Mouse (Mus musculus): Measurements from ENCODE around the gene Ap1s1.

Ap1s1 gene

GRCm38 (mm10) chr5:137062601-137063000 is 16.7 kb upstream of the Ap1s1 start:
- DNase-seq = no peak

DNA sequence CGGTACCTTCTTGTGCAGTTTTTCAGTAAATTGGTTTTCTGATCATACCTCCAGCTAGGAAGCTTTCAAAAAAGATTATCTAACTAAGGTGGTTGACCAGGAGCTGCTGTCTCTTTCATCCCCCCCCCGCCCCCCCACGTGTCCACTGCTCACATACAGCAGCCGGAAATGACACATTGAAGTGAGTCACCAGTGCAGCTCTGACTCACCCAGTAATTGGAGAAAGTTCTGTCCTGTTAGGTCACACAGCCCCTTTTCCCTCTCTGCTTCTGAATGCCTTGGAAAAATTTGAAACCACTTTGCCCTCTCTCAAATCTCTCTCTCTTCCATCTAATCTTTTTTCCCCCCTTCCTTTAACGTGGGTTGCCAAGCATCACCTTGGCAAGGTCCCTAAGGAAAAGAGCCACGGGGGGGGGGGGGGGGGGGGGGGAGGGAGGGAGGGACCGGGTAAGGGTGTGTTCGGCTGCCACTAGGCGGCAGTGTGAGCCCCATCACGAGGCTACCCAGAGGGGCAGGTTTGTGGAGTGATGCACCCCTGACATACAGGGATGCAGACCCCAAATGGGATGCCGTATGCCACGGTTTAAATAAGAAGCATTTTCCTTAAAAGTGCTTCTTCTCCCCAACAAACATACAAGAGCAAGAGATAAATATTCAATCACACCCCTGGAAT is 16.0 kb upstream of the Ap1s1 start:
- peak; percentile 43 to 86 for DNase-seq

- DNase-seq = no peak
These were observed 8.9 kb upstream of the Ap1s1 start for GRCm38 (mm10) chr5:137054873-137055272.

GRCm38 (mm10) chr5:137054299-137054698 is 8.4 kb upstream of the Ap1s1 start:
- no peak for DNase-seq

DNA sequence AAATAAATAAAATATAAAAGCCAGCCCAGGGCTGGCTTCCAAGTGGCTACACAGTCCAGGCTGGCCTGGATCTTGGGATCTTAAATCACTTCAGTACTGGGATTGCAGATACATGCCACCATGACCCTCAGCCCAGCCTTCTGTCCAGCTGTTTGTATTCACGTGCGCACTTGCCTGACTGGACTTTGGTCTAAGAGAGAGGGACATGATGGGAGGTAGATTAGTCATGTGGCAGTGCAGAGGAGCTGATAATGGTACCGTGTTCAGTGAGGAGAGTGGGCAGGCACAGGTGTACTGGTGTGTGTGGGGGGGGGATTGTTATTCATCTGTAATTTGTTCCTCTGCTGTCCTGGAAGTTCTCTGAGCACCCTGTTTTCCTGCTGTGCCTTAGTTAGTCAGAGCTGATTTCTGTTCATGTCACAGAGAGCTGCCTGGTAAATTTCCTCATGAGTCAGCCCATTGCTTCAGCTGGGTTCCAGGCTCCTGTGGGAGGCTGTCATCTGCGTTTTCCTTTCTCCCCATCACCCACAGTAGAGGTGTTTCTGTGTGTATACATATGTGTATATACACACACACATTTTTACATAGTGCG is 6.1 kb upstream of the Ap1s1 start:
- peak; percentile 30 to 33 for DNase-seq

- peak in 1 of 2 experiments; percentile 53 for DNase-seq
These were observed 5.2 kb upstream of the Ap1s1 start for GRCm38 (mm10) chr5:137051125-137051524.

GRCm38 (mm10) chr5:137046991-137047390 is 1.1 kb upstream of the Ap1s1 start:
- no peak for DNase-seq

GRCm38 (mm10) chr5:137046324-137046718 is 386 bp upstream of the Ap1s1 start:
- DNase-seq = no peak

- no peak for DNase-seq
These were observed 1.9 kb downstream of the Ap1s1 start for GRCm38 (mm10) chr5:137043997-137044396.

DNA sequence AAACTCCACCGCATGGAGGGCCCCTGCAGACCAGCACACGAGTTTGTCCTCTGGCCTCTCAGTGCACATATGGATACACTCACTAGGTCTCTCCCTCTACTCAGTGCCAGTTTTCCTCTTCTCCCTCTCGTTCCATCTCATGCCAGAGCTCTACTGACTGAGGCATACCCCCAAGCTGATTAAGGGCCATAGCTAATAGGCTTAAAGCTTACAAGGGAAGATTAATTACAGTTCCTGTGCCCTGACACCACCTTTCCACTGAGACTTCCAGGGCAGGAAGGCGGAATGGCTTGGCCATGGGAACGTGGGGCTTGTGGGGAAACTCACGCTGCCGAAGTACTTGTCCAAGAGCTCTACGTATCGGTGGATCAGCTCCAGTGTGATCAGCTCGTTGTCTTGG is 4.5 kb downstream of the Ap1s1 start:
- no peak for DNase-seq

DNA sequence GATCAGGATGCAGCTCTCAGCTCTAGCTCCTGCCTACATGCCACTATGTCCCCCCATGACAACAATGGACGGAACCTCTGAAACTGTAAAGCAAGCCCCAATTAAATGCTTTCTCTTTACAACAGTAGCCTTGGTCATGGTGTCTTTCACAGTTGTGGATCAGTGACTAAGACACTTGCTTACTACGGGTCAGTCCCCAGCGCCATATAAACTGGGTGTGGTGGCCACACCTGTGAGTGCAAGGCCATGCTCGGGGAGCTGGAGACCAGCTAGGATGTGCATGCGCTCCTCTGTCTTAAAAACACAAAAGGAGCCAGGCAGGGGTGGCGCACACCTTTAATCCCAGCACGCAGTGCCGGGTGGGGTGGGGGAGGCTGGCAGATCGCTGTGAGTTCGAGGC is 6.5 kb downstream of the Ap1s1 start:
- DNase-seq = no peak

GRCm38 (mm10) chr5:137036211-137036610 is 9.7 kb downstream of the Ap1s1 start:
- no peak for DNase-seq

- DNase-seq = peak; percentile 92 to 97
These were observed 13.3 kb downstream of the Ap1s1 start for GRCm38 (mm10) chr5:137032641-137033074.

DNA sequence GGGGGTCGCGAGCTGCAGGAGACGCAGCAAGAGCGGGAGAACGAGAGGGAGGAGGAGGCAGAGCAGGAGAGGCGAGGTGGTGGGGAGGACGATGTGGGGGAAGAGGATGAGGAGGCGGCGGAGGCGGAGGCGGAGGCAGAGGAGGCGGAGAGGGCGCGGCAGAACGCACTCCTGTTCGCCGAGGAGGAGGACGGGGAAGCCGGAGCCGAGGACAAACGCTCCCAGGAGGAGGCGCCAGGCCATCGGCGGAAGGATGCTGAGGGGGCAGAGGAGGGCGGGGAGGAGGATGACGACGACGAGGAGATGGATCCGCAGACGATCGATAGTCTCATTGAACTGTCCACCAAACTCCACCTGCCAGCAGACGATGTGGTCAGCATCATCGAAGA is 13.9 kb downstream of the Ap1s1 start:
- DNase-seq = peak in 1 of 2 experiments; percentile 16

GRCm38 (mm10) chr5:137031076-137032032 is 14.6 kb downstream of the Ap1s1 start:
- peak; percentile 19 to 65 for DNase-seq

- no peak for DNase-seq
These were observed 15.5 kb downstream of the Ap1s1 start for GRCm38 (mm10) chr5:137030416-137030810.

DNA sequence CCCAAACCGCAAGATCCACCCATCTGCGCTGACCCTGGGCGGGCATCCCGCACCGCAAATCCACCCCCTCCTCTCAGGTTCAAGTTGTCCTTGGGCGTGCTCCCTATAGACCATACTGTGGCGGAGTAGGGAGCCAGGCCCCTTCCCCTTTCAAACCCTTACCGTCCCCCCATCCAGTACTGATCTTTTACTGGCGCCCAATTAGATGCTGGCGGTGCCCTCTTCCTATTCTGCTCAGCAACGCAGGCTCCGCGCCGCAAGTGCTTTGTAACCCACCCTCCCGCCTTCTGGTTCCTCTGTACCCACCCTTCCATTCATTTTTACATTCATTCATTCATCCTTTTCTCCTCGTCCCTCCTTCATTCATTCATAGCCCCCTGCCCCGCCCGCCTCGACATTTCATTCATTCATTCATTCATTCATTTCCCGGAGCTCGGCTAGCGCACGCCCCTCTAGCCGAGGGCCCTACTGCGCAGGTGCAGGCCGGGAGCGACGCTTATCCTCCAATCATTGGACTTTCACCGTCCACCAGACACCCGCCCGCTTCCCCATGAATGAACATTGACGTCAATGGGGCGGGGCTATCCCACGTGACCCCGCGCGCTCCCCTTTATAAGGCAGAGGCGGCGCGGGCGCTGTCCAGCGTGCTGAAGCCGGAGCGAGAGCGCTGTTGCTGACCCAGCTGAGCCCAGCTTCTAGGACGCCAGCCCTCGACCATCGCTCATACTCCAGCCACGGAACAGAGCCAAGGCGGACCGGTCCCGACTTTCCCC is 16.1 kb downstream of the Ap1s1 start:
- peak; percentile 97 to 98 for DNase-seq

DNA sequence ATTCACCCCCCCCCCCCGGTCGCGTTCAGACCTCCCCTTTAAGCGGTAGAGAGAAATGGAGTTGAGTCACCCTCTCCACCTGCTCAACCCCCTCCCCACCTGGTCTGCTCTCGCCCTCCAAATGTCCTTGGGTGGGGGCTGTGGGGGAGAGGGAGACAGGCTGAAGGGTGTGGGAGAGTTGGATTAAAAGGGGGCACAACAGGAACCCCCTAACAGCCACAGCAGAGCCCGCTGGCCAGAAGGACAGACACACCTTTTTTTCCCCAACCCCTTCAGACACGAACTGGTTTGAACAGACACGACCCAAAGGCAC is 16.7 kb downstream of the Ap1s1 start:
- no peak for DNase-seq

DNA sequence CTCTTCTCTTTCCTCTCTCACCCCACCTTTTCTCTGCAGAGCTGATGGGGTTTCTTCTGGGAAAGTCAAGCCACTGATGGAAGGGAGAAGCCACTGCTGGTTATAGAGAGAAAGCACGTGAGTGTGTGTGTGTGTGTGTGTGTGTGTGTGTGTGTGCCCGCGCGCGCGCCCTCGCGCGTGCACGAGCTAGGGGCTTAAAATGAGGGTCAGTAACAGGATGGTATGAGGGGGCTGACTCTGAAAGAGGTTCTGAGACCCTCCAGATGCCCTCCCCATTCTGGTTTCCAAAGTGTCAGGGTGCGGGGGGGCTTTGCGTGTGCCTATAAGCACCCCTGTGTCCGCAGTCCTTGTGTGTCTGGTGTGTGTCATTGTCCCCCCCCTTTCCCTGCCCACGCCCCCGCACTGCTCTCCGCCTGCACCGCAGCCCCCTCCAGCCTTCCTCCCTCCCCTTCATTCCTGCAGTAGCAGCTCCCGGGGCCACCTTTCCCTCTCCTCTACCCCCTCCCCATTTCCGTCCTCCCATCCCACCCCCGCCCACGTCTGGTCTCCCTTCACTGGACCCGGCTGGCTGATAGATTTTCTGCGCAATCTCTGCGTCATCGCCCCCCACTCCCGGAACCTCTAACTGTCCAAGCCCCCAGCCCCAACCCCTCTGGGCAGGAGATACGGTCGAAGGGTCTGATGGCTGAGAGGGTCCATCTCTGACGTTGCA is 17.2 kb downstream of the Ap1s1 start:
- no peak for DNase-seq

- no peak for DNase-seq
These were observed 19.8 kb downstream of the Ap1s1 start, which contains the start of gene Vgf for GRCm38 (mm10) chr5:137026092-137026491. TSS of gene Vgf (plus strand) at chr5:137026392.

DNA sequence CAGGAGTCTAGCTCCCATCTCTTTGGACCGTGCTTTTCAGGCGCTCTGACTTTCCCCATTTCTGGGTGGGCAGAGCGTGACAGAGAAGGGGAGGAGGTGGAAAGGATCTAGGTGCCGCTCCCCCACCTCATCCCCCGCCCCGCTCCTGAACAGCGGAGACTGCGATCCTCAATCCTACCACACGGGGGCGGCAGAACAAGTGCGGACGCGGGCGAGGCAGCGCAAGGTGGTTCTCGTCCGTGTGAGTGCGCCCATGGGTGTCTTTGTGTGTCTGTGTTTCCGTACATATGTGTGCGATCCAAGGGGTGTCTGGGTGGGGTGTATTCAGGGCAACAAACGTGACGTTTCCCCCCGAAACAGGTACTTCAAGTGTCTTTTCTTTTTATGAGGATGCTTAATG is 20.8 kb downstream of the Ap1s1 start:
- DNase-seq = peak; percentile 60 to 92

DNA sequence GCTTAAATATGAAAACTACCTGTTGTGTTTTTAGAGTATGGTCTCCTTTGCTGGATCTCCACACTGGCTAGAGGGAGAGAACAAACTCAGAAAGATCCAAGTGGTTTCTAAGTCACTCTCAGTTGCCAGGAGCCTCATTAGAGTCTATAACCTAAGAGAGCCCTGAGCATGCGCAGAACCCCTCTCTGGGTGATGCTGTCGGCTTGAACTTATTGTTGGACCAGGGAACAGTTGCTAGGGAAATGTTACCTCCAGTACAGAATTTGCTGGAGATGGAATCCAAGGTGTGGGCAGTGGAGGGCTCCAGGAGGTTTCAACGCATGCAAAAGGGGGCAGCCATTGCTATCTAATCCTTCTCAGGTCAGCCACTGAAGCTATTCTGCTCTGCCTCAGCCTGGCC is 21.6 kb downstream of the Ap1s1 start:
- DNase-seq = no peak

Data from kidney, postnatal 36 days (tissue).